Mouse (Mus musculus) cerebellum, adult 2 months (tissue): ENCODE data around the gene Arrb1. TPM values are rescaled to one million over a fixed set of nuclear protein-coding genes. Genes with fewer than 3 reads are reported as not detected.

ENCODE experiments used
- DNase-seq, 2 experiments: peaks; one replicate each; pipeline ENCODE4 v3.0.0; 2021
- H3K27ac ChIP-seq: fragments of 200-500 bp; 2 replicates; pipeline ENCODE4 v1.5.1; 2012; ENCODE audit warnings: low read length, control low read depth, inconsistent platforms; ENCODE audit not compliant: insufficient read depth
- H3K27me3 ChIP-seq: fragments of 200-500 bp; 2 replicates; pipeline ENCODE4 v1.6.1; 2012; ENCODE audit warnings: inconsistent platforms, mild to moderate bottlenecking, low read length, moderate library complexity; ENCODE audit not compliant: control insufficient read depth, insufficient read depth
- H3K4me1 ChIP-seq: fragments of 200-500 bp; 2 replicates; pipeline ENCODE4 v1.6.1; 2011; ENCODE audit warnings: low read length; ENCODE audit not compliant: control insufficient read depth, insufficient read depth
- H3K4me3 ChIP-seq: fragments of 200-500 bp; replicated peaks from 2 replicates; pipeline ENCODE3; 2011; ENCODE audit warnings: mild to moderate bottlenecking, low read depth, low read length, control low read depth; ENCODE audit not compliant: insufficient read depth
- CTCF ChIP-seq: fragments of 200-500 bp; IDR thresholded peaks from 2 replicates; pipeline ENCODE4 v1.5.1; 2011; ENCODE audit warnings: low read depth, mild to moderate bottlenecking, control low read depth, low read length, moderate library complexity, borderline replicate concordance; ENCODE audit not compliant: insufficient read depth
- POLR2A ChIP-seq: fragments of 200-500 bp; IDR thresholded peaks from 2 replicates; pipeline ENCODE4 v1.6.1; 2011; ENCODE audit warnings: low read length, control low read depth, borderline replicate concordance; ENCODE audit not compliant: insufficient read depth
- WGBS: fragments of 180-500 bp; shearing (Covaris S2); methylation state at CpG from one replicate; pipeline ENCODE4 v1.1.7; 2018; 5-methylcytosine and 5-hydroxymethylcytosine counted together
- polyA plus RNA-seq: library from polyadenylated mRNA; depleted of rRNA; stranded (reverse); fragments of >200 nt; gene quantifications from 2 replicates; pipeline ENCODE4 v1.2.3, GENCODE M21; 2012

Arrb1 gene
- polyA plus RNA-seq, 1 experiment, result 111 TPM

DNA sequence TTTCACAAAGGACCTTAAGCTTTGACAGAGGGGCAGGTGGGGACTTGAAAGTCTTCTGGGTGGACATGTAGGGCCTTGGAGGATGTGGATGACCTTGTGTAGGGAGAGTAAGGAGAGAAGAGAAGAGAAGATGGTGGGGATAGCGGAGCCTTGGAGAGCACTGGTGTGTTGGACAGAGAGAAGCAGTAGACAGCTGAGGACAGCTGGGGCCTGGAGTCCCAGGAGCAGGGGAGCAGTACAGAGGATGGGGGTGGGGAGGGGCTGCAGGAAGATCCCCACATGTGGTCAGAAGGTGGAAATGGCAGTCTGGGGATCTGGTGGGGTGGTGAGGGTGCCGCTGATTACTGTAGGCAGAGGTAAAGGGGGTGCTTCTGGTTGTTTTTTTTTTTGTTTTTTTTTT lies 4.8 kb downstream of the Arrb1 start:
- peaks cover 17% of the 10 kb centered on the region for H3K4me1 ChIP-seq
- no peaks in the 10 kb centered on the region for H3K27me3 ChIP-seq
- no peak for DNase-seq
- no peak overlapping the region for H3K4me3 ChIP-seq
- WGBS, result 79% methylated on average over 2 of the region's 2 CpGs
- TF ChIP-seq POLR2A (no peak), CTCF (no peak)
- no peak overlapping the region for H3K27ac ChIP-seq

DNA sequence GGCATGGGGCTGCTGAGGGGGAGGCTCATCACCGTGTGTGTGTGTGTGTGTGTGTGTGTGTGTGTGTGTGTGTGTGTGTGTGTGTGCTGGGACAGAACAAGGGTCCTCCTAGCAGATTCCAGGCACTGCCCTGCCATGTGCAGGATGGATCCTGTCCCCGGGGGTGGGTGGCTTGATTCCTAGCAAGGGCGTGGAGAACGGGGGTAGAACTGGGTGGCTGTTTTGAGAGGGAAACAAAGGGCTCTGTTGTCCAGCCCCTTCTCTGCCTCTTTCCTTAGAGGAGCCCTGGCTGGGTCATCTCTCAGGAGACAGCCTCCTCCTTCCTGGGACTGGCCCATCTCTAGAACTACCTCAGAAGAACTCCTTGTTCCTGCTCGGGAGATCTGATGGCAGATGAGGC lies 5.9 kb downstream of the Arrb1 start:
- Histone ChIP-seq H3K27me3 (no peaks in the 10 kb centered on the region), H3K4me1 (peaks cover 22% of the 10 kb centered on the region), H3K27ac (no peak overlapping the region), H3K4me3 (no peak overlapping the region)
- 62% methylated on average over 5 of the region's 5 CpGs for WGBS
- peak in 1 of 2 experiments; percentile 18 for DNase-seq
- TF ChIP-seq CTCF (no peak), POLR2A (no peak)

DNA sequence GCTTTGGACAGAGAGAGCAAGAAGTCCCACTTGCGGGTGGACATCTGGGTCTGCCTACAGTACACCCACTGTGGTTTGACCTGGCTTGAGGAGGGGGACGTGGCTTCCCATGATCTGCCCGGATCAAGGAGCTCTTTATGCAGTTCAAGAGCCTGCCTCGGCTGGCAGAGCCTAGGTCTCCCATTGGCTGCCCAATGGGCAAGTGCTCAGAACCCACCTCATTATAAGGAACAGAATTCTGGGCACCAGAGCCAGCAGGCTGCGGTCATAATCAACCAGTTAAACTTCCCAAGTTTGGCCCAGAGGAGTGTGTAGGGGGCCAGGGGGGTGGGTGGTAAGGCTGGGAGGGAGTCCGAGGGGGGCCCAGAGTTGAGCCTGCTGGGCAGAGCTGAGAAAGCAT lies 9.0 kb downstream of the Arrb1 start:
- Histone ChIP-seq H3K27ac (no peak overlapping the region), H3K4me1 (peaks cover 11% of the 10 kb centered on the region), H3K27me3 (no peaks in the 10 kb centered on the region), H3K4me3 (no peak overlapping the region)
- WGBS, result 51% methylated on average over 6 of the region's 6 CpGs
- TF ChIP-seq POLR2A (no peak), CTCF (no peak)
- DNase-seq, result peak in 1 of 2 experiments; percentile 37

DNA sequence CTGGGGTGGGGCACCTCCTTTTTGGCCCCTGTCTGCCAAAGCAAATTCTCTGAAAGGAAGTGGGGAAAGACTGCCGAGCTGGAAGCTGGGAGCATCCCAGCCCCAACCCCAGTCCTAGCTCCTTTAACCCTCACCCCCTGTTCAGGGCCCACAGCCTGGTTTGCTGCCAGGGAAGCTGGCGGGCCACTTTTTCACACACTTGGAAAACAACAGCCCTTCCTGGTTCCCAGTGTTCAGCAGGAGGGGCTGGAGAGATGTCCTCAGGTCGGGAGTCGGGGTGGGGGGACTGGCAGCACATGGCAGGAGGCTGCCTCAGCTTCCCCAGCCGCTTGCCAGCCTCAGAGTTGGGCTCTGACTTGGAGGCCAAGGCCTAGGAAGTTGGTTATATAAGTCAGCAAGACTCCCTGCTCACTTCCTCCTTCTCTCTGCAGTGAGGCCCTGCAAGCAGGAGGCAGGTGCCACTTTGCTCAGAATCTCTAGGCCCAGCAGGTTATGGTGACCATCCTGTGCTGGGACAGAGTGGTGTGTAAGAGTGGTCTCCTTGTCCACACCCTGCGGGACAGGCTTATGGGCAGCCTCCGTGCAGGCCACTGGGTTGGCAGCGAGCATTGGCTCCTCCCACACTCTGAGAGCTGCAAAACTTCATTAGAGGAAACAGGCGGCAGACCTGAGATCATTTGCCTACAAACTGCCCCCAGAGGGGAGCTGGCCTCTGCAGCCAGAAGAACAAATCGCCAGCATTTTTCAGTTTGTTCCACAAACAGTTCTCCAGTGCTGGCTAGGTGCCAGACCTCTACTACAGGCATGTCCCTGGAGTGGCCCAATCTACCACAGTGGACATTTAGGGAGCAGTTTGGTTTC lies 10.8 kb downstream of the Arrb1 start:
- 22% methylated on average over 10 of the region's 10 CpGs for WGBS
- H3K27ac ChIP-seq, result peak overlapping the region; percentile 36
- peak; percentile 54 to 55 for DNase-seq
- H3K27me3 ChIP-seq, result no peaks in the 10 kb centered on the region
- no peak overlapping the region for H3K4me3 ChIP-seq
- H3K4me1 ChIP-seq, result peaks cover 14% of the 10 kb centered on the region
- TF ChIP-seq CTCF (no peak), POLR2A (no peak)

DNA sequence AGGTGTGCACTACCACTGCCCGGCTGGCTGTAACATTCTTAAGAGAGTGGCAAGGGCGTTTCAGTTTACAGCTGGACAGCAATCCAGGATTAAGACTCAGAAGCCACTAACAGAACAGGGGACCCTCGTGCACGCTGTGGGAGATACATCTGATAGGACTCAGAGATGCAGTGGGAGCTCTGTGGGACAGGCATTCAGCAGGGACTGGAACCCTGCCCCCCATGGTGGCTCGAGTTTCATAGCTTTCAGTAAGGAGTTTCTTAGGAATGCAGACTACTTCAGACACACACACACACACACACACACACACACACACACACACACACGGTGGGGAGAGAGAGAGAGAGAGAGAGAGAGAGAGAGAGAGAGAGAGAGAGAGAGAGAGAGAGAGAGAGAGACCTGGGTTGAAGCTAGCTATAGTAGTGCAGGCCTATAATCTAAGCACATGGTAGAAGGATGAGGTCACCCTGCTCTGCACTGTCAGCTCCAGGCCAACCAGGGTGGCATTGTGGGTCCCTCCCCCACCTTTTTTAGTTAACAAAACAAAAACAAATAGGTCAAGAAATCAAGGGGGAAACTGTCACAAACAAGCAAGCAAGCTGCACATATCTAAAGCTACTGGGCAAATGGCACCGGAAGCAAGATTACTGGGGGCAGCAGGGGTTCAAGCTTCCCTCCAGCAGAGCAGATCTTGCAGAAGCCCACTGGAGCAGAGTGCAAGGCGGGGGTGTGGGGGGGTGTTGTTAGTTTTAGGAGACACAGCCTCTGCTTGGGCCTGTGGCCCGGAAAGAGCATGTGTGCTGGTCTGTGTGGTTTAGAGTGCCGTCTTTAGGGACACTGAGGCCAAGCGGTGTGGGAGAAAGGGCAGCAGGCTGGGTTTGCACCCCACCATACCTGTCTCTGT lies 12.6 kb downstream of the Arrb1 start:
- no peaks in the 10 kb centered on the region for H3K27me3 ChIP-seq
- H3K4me1 ChIP-seq, result peaks cover 14% of the 10 kb centered on the region
- WGBS, result 71% methylated on average over 10 of the region's 11 CpGs
- no peak for DNase-seq
- H3K27ac ChIP-seq, result no peak overlapping the region
- no peak overlapping the region for H3K4me3 ChIP-seq
- no peak for TF ChIP-seq POLR2A
- TF ChIP-seq CTCF, result no peak

DNA sequence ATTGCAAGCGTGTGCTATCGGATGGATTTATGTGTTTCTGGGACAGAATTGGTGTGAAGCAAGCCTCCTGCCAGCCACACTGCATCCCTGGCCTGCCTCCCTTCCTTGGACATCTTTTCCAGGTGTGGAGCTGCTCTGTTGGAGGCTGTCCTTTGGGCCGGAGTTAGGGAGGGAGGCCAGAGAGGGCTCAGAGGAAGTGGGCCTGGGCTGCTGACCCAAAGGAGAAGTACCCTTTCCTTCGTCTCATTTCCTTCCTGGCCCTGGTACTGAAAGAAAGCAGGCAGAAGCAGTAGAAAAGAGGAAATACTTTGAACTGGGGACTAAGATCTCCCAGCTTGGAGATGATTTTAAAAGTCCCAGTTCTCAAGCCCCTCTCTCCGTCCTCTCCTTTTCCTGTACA lies 14.4 kb downstream of the Arrb1 start:
- H3K4me1 ChIP-seq, result peaks cover 14% of the 10 kb centered on the region
- TF ChIP-seq CTCF, result no peak
- TF ChIP-seq POLR2A, result no peak
- DNase-seq, result no peak
- no peak overlapping the region for H3K4me3 ChIP-seq
- 95% methylated on average over 5 of the region's 5 CpGs for WGBS
- H3K27me3 ChIP-seq, result no peaks in the 10 kb centered on the region
- H3K27ac ChIP-seq, result no peak overlapping the region

DNA sequence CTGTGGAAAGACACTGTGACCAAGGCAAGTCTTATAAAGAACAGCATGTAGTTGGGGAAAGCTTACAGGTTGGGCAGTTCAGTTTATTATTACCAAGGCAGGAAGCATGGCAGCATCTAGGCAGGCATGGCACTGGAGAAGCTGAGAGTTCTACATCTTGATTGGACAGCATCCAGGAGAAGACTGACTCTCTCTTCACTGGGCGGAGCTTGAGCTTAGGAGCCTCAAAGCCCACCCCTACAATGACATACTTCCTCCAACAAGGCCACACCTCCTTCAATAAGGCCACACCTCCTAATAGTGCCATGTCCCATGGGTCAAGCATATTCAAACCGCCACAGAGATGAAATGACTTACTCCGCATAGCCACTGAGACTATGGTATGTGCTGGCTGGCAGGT lies 16.4 kb downstream of the Arrb1 start:
- no peak overlapping the region for H3K4me3 ChIP-seq
- WGBS, result 100% methylated on average over 3 of the region's 3 CpGs
- H3K27me3 ChIP-seq, result no peaks in the 10 kb centered on the region
- no peak overlapping the region for H3K27ac ChIP-seq
- no peak for DNase-seq
- 0 out of 2 replicates have a peak, but pooled peaks cover 7% of the 10 kb centered on the region for H3K4me1 ChIP-seq
- TF ChIP-seq POLR2A (no peak), CTCF (no peak)
